Mouse (Mus musculus): ENCODE results near the gene Coro1a. TPM values are rescaled to one million over a fixed set of nuclear protein-coding genes. Genes with fewer than 3 reads are reported as not detected.

Coro1a gene
- polyA plus RNA-seq, 1 experiment from 2014 or later = 46.5 TPM

DNA sequence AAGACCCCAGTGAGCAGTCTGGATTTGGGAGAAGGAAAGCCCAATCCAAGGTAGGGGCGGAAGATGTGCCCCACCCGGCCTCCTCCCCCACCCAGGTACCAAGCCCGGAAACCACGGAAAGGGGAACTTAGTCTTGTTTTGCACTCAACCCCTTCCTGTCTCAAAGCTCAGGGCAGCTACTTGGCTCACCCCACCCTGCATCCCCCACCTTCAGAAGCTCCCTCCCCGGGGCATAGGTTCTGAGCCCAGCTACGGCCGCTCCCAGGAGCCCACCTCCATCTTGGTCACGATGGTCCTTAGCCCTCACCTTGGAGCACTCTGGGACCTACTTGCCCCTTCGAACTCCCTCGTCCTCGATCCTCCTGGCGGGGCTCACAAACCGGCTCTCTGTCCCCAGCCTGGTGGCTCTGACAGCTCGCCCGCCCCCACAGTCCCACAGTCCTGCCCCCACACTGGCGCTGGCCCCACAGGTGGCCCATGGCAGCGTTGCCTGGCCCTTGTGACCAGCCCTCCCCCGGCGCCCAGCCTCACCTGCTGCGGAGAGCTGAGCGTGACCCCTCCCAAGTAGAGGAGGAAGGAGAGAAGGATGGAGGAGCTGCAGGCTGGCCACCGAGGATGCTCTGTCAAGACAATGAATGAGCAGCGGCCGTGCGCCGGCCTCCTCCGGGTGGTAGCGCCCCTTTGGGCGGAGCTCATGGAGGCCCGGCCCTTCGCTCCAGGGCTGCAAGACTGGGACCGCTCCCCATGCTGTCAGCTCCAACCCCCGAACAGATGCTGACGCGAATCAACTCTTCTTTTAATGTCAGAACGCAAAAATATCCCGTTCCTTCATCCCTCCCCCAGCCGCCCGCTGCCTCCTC, 3.2 kb downstream of the Coro1a start:
- Histone ChIP-seq H3K4me1 (peaks cover 29% of the 10 kb centered on the region), H3K9me3 (no peaks in the 10 kb centered on the region), H3K9ac (peak overlapping the region; percentile 45), H3K4me2 (peak overlapping the region; percentile 93), H3K4me3 (peak overlapping the region; percentile 45), H3K27me3 (peaks cover 19% of the 10 kb centered on the region), H3K27ac (no peak overlapping the region), H3K36me3 (no peaks in the 10 kb centered on the region)
- 2% methylated on average over 39 of the region's 39 CpGs for WGBS
- ATAC-seq (ENCODE audit: insufficient number of reproducible peaks, low FRiP score, low TSS enrichment, low read depth) = peak; percentile 30; the same call in 1 of the 2 replicates

DNA sequence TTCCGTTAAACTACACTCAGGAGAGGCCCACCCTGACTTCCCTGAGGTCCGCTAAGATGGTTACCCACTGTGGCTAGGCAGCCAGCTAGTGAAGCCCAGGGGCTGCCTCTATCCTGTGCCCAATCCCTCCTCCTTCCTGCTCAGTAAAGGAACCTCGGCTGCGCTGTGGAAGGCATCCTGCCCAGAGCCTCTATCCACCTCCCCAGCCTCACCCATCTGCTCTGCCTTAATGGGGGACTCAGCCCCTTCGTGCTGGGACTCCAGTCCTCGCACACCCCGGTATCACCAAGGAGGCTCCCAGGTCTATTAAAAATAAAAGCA, 3.9 kb downstream of the Coro1a start:
- Histone ChIP-seq H3K27ac (no peak overlapping the region; the same call in 1 of the 2 replicates), H3K27me3 (peaks cover 19% of the 10 kb centered on the region), H3K4me3 (peak overlapping the region; percentile 45), H3K36me3 (no peaks in the 10 kb centered on the region), H3K9ac (no peak overlapping the region), H3K9me3 (no peaks in the 10 kb centered on the region), H3K4me1 (peaks cover 29% of the 10 kb centered on the region), H3K4me2 (peak overlapping the region; percentile 93)
- WGBS = 13% methylated on average over 7 of the region's 7 CpGs
- no peak for ATAC-seq (ENCODE audit: insufficient number of reproducible peaks, low FRiP score, low TSS enrichment, low read depth)

GRCm38 (mm10) chr7:126702861-126703756, 4.5 kb downstream of the Coro1a start:
- Histone ChIP-seq H3K4me3 (peak overlapping the region; percentile 45), H3K36me3 (no peaks in the 10 kb centered on the region), H3K9me3 (no peaks in the 10 kb centered on the region), H3K9ac (no peak overlapping the region), H3K4me1 (peaks cover 29% of the 10 kb centered on the region), H3K27ac (no peak overlapping the region; the same call in 1 of the 2 replicates), H3K27me3 (peaks cover 19% of the 10 kb centered on the region), H3K4me2 (0 out of 2 replicates have a peak overlapping the region, but pooled peaks have one; percentile 93)
- no peak for ATAC-seq (ENCODE audit: insufficient number of reproducible peaks, low FRiP score, low TSS enrichment, low read depth)
- 76% methylated on average over 12 of the region's 12 CpGs for WGBS

DNA sequence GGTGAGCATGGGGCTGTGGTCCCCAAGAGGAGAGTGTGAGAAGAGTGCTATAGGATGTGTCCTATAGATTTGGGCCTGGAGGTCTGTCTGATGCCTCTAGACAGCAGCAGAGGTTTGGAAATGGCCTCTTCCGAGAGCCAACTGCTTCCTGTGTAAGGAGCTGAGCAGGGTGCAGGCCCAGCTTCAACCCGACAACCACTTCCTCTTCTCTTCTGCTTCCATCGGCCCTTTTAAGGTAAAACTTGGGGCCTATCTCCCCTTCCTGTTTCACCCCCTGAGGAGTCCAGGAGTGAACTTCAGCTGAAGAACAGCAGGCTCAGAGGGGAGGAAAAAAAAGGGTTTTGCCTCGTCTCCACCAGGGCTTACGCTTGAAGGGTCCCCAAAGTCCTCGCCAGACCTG, 5.2 kb downstream of the Coro1a start:
- 80% methylated on average over 6 of the region's 6 CpGs for WGBS
- H3K9me3 ChIP-seq = no peaks in the 10 kb centered on the region
- no peak overlapping the region for H3K4me3 ChIP-seq
- no peak for ATAC-seq (ENCODE audit: insufficient number of reproducible peaks, low FRiP score, low TSS enrichment, low read depth)
- no peak overlapping the region for H3K27ac ChIP-seq
- no peak overlapping the region for H3K9ac ChIP-seq
- H3K4me1 ChIP-seq = peaks cover 29% of the 10 kb centered on the region
- H3K27me3 ChIP-seq = peaks cover 19% of the 10 kb centered on the region
- no peak overlapping the region for H3K4me2 ChIP-seq
- peaks cover 5% of the 10 kb centered on the region; the same call in 1 of the 2 replicates for H3K36me3 ChIP-seq

GRCm38 (mm10) chr7:126701559-126702357, 5.8 kb downstream of the Coro1a start:
- Histone ChIP-seq H3K4me2 (no peak overlapping the region), H3K9me3 (no peaks in the 10 kb centered on the region), H3K36me3 (peaks cover 5% of the 10 kb centered on the region; the same call in 1 of the 2 replicates), H3K27ac (no peak overlapping the region), H3K27me3 (peaks cover 19% of the 10 kb centered on the region), H3K4me3 (no peak overlapping the region), H3K4me1 (peaks cover 35% of the 10 kb centered on the region), H3K9ac (no peak overlapping the region)
- ATAC-seq (ENCODE audit: insufficient number of reproducible peaks, low FRiP score, low TSS enrichment, low read depth) = no peak
- WGBS = 59% methylated on average over 24 of the region's 24 CpGs

- Histone ChIP-seq H3K27me3 (peaks cover 18% of the 10 kb centered on the region), H3K4me3 (no peak overlapping the region), H3K4me2 (no peak overlapping the region)
Measured at GRCm38 (mm10) chr7:126701070-126701469, 6.5 kb downstream of the Coro1a start.

GRCm38 (mm10) chr7:126700063-126701015, 7.2 kb downstream of the Coro1a start:
- 83% methylated on average over 25 of the region's 25 CpGs for WGBS
- no peak overlapping the region for H3K4me2 ChIP-seq
- H3K9ac ChIP-seq = no peak overlapping the region
- H3K9me3 ChIP-seq = no peaks in the 10 kb centered on the region
- H3K36me3 ChIP-seq = peaks cover 5% of the 10 kb centered on the region; the same call in 1 of the 2 replicates
- no peak overlapping the region for H3K4me3 ChIP-seq
- ATAC-seq (ENCODE audit: insufficient number of reproducible peaks, low FRiP score, low TSS enrichment, low read depth) = no peak
- H3K27me3 ChIP-seq = peaks cover 13% of the 10 kb centered on the region
- H3K4me1 ChIP-seq = peaks cover 42% of the 10 kb centered on the region
- no peak overlapping the region for H3K27ac ChIP-seq

More at GRCm38 (mm10) chr7:126701070-126701469, 6.5 kb downstream of the Coro1a start:
- Histone ChIP-seq H3K27ac (no peak overlapping the region), H3K9me3 (no peaks in the 10 kb centered on the region), H3K36me3 (peaks cover 5% of the 10 kb centered on the region; the same call in 1 of the 2 replicates), H3K9ac (no peak overlapping the region), H3K4me1 (peaks cover 42% of the 10 kb centered on the region)
- peak; percentile 37; the same call in 1 of the 2 replicates for ATAC-seq (ENCODE audit: insufficient number of reproducible peaks, low FRiP score, low TSS enrichment, low read depth)
- 3% methylated on average over 11 of the region's 11 CpGs for WGBS

DNA sequence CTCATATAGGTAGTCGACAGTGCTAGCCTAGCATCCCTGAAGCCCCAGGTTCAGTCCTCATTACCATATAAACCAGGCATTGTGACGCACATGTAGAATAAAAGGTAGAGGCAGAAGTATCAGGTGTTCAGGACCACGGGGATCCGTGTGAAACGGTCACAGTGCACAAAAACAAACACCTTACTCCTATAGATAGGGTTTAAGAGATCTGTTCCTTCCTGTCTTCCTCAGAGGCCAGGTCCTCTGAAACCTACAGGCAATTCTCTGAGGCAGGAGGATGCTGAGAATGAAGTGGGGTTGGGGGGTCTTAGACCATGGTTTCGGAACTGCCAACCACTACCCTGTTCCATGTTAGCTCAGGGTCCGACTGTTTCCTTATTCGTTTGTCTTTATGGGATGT, 9.7 kb downstream of the Coro1a start:
- peaks cover 5% of the 10 kb centered on the region; the same call in 1 of the 2 replicates for H3K36me3 ChIP-seq
- no peak overlapping the region for H3K4me2 ChIP-seq
- ATAC-seq (ENCODE audit: insufficient number of reproducible peaks, low FRiP score, low TSS enrichment, low read depth) = no peak
- peaks cover 35% of the 10 kb centered on the region for H3K4me1 ChIP-seq
- no peaks in the 10 kb centered on the region for H3K9me3 ChIP-seq
- WGBS = 95% methylated on average over 8 of the region's 8 CpGs
- H3K9ac ChIP-seq = no peak overlapping the region
- peaks cover 4% of the 10 kb centered on the region; the same call in 1 of the 2 replicates for H3K27me3 ChIP-seq
- no peak overlapping the region for H3K27ac ChIP-seq
- no peak overlapping the region for H3K4me3 ChIP-seq

GRCm38 (mm10) chr7:126696886-126697285, 10.7 kb downstream of the Coro1a start:
- Histone ChIP-seq H3K4me3 (peak overlapping the region; percentile 86; the same call in 1 of the 2 replicates), H3K27ac (no peak overlapping the region), H3K4me2 (peak overlapping the region; percentile 92), H3K9me3 (no peaks in the 10 kb centered on the region), H3K4me1 (peaks cover 35% of the 10 kb centered on the region), H3K36me3 (peaks cover 11% of the 10 kb centered on the region), H3K9ac (no peak overlapping the region), H3K27me3 (no peaks in the 10 kb centered on the region)
- no peak for ATAC-seq (ENCODE audit: insufficient number of reproducible peaks, low FRiP score, low TSS enrichment, low read depth)
- WGBS = 74% methylated on average over 3 of the region's 3 CpGs

DNA sequence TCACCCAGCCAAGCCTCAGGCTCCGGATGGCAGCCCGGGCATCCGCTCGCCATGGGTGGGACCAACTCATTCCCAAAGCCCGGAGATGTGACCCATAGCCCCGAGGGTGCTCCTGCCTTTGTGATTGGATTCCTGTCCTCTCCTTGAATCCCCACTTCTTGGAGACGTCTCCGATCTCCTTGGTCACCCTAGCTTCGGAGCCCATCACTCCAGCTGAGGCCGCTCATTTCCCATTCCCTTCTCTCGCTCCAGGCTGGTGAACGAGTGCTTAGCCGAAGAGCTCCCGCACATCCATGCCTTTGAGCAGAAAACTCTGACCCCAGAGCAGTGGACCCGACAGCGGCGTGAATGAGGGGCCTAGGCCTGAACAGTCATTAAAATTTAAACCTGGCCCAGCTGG, 11.3 kb downstream of the Coro1a start:
- Histone ChIP-seq H3K27ac (peak overlapping the region; percentile 57; the same call in 1 of the 2 replicates), H3K4me2 (peak overlapping the region; percentile 92), H3K4me1 (peaks cover 31% of the 10 kb centered on the region), H3K36me3 (peaks cover 17% of the 10 kb centered on the region), H3K4me3 (peak overlapping the region; percentile 86), H3K9ac (peak overlapping the region; percentile 77), H3K27me3 (no peaks in the 10 kb centered on the region), H3K9me3 (no peaks in the 10 kb centered on the region)
- ATAC-seq (ENCODE audit: insufficient number of reproducible peaks, low FRiP score, low TSS enrichment, low read depth) = no peak
- 4% methylated on average over 17 of the region's 17 CpGs for WGBS

All from limb, embryonic 15.5 days (tissue).